Mouse (Mus musculus) forebrain, embryonic 16.5 days (tissue): ENCODE results near the gene Gm10192. TPM values are rescaled to one million over a fixed set of nuclear protein-coding genes. Genes with fewer than 3 reads are reported as not detected.
"Not testable (repeated sequence)": the region's sequence is repeated elsewhere in the genome, so short reads cannot be mapped to it uniquely, and the experiment has no call there.

Experiments
- ATAC-seq: fragments of 200-750 bp; cut with Nextera tagmentation; 2 replicates; pipeline ENCODE4 v1.8.0; 2017; ENCODE audit warnings: mild to moderate bottlenecking, moderate library complexity
- H3K27ac ChIP-seq: fragments of 300-500 bp; sonication (generic); 2 replicates; pipeline ENCODE4 v1.5.1; 2014; ENCODE audit warnings: low read length, control low read depth
- H3K27me3 ChIP-seq: fragments of 300-500 bp; sonication (generic); replicated peaks from 2 replicates; pipeline ENCODE4 v1.6.1; 2014; ENCODE audit warnings: low read length; ENCODE audit not compliant: control insufficient read depth, insufficient read depth
- H3K36me3 ChIP-seq: fragments of 300-500 bp; sonication (generic); 2 replicates; pipeline ENCODE4 v1.6.1; 2014; ENCODE audit not compliant: control insufficient read depth, insufficient read depth
- H3K4me1 ChIP-seq: fragments of 300-500 bp; sonication (generic); replicated peaks from 2 replicates; pipeline ENCODE4 v1.6.1; 2014; ENCODE audit warnings: low read length; ENCODE audit not compliant: control insufficient read depth, insufficient read depth
- H3K4me2 ChIP-seq: fragments of 300-500 bp; sonication (generic); 2 replicates; pipeline ENCODE4 v1.6.1; 2014; ENCODE audit warnings: mild to moderate bottlenecking, low read length, control low read depth
- H3K4me3 ChIP-seq: fragments of 300-500 bp; sonication (generic); replicated peaks from 2 replicates; pipeline ENCODE4 v1.5.1; 2014; ENCODE audit warnings: mild to moderate bottlenecking, low read length, control low read depth
- H3K9ac ChIP-seq: fragments of 300-500 bp; sonication (generic); replicated peaks from 2 replicates; pipeline ENCODE4 v1.6.1; 2014; ENCODE audit warnings: low read depth, low read length, control low read depth
- H3K9me3 ChIP-seq: fragments of 300-500 bp; sonication (generic); 2 replicates; pipeline ENCODE4 v1.6.1; 2016; ENCODE audit warnings: low read length; ENCODE audit not compliant: control insufficient read depth
- WGBS: fragments of 180-500 bp; shearing (Covaris S2); extraction: QIAGEN DNeasy Blood & Tissue Kit; methylation state at CpG from one replicate; pipeline ENCODE4 v1.1.7; 2014; 5-methylcytosine and 5-hydroxymethylcytosine counted together
- polyA plus RNA-seq: library from polyadenylated mRNA; unstranded; fragments of >200 nt; fragmentation: Nextera tagmentation; extraction: Ambion mirVana; gene quantifications from 2 replicates; pipeline ENCODE4 v1.2.1, GENCODE M21; 2015

The Gm10192 gene
- not detected in 2 replicates for polyA plus RNA-seq

DNA sequence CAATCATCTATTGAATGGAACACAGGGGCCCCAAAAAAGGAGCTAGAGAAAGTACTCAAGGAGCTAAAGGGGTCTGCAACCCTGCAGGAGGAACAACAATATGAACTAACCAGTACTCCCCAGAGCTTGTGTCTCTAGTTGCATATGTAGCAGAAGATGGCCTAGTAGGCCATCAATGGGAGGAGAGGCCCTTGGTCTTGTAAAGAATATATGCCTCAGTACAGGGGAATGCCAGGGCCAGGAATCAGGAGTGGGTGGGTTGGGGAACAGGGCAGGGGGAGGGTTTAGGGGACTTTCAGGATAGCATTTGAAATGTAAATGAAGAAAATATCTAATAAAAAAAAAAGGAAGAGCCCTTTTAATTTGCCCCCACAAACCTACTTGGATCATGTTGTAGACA is at the start of gene Gm10192:
Gene Gm10192 (minus strand): TSS at position 101 of the 400 bp plus-strand sequence.
- H3K36me3 ChIP-seq, H3K9ac ChIP-seq, ATAC-seq, H3K4me2 ChIP-seq, H3K4me1 ChIP-seq, H3K27me3 ChIP-seq, H3K4me3 ChIP-seq, H3K27ac ChIP-seq, H3K9me3 ChIP-seq: not testable (repeated sequence)

DNA sequence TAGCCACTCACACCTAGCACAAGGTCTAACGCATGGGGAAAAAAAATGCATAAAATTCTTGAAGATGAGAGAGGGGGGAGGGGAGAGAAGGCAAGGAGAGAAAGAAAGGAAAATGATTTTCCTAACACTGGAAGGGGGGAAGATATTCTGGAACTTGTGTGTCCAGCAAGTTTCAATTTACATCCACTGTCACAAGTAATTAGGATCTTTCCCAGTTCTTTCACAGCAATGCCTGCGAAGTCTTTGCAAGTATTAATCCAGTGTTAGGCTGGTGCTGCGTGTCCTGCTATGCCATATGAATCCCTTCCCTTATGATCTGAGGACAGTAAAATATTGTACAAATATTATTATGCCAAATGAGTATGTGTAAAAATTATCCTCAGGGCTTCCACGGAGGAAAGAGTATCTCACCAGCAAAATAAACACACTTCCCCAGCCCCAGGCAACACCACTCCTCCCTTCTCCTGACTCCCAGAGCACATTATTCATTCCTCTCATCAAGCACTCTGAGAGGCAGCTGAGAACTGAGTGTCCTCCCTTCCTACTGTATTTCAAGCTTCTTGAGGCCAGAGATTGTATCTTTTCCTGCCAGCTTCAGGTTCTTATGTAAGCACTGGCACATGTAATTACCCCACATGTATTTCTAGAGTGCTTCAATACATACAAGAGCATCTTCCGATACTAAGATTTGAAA is 47.6 kb upstream of the Gm10192 start:
- no peaks in the 10 kb centered on the region for H3K9me3 ChIP-seq

DNA sequence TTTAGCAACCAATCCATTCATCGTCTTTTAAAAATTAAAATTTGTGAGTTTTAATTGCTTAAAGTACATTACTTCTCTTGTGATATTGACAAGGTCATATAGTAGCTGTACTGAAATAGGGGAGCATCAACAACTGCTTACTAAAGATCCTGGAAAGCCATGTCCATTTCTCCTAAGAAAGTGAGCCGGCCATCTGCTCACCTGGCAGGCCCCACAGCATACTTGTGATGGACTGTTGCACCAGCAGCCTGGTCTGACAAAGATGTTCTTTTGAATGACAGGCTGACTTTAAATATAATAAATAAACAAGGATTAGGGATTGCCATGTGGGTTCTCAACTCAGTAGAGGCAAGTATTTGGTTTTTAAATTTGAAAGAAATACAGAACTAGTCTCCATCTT is 36.7 kb upstream of the Gm10192 start:
- ATAC-seq: no peak

More for the DNA sequence above, 47.6 kb upstream of the Gm10192 start:
- peaks cover 2% of the 10 kb centered on the region for H3K4me1 ChIP-seq
- ATAC-seq: no peak
- H3K9ac ChIP-seq: no peak overlapping the region
- no peaks in the 10 kb centered on the region for H3K27me3 ChIP-seq
- H3K4me2 ChIP-seq: no peak overlapping the region
- 75% methylated on average over 5 of the region's 5 CpGs for WGBS
- H3K27ac ChIP-seq: no peak overlapping the region
- H3K4me3 ChIP-seq: no peak overlapping the region
- H3K36me3 ChIP-seq: no peaks in the 10 kb centered on the region

DNA sequence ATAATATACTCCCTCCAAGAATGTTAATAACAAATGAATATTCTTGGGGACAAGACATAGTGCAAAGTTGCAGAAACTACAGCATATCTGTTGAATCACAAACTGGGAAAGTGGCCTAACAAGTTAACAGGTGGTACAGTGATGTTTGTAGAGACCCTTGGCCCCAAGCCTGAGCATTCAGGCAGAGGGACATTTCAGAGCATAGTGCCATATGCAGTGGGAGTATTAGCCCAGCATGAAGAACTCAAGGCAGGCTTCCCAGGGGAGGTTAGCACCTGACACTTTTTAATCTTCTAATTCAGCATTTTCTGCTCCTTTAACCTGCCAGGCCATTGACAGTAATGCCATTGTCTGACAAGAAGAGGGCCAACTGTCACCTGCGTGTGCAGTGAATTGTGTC is 34.9 kb upstream of the Gm10192 start:
- H3K36me3 ChIP-seq: no peaks in the 10 kb centered on the region
- H3K27me3 ChIP-seq: no peaks in the 10 kb centered on the region
- no peak overlapping the region for H3K4me2 ChIP-seq
- H3K4me3 ChIP-seq: no peak overlapping the region
- WGBS: 65% methylated on average over 1 of the region's 1 CpGs
- H3K4me1 ChIP-seq: no peaks in the 10 kb centered on the region
- H3K27ac ChIP-seq: no peak overlapping the region
- H3K9me3 ChIP-seq: no peaks in the 10 kb centered on the region
- ATAC-seq: no peak
- H3K9ac ChIP-seq: no peak overlapping the region

More for the DNA sequence above, 36.7 kb upstream of the Gm10192 start:
- H3K4me3 ChIP-seq: no peak overlapping the region
- H3K4me2 ChIP-seq: no peak overlapping the region
- no peak overlapping the region for H3K9ac ChIP-seq
- H3K36me3 ChIP-seq: no peaks in the 10 kb centered on the region
- H3K27ac ChIP-seq: no peak overlapping the region
- WGBS: 95% methylated on average over 2 of the region's 2 CpGs
- H3K27me3 ChIP-seq: no peaks in the 10 kb centered on the region
- no peaks in the 10 kb centered on the region for H3K4me1 ChIP-seq
- H3K9me3 ChIP-seq: no peaks in the 10 kb centered on the region

DNA sequence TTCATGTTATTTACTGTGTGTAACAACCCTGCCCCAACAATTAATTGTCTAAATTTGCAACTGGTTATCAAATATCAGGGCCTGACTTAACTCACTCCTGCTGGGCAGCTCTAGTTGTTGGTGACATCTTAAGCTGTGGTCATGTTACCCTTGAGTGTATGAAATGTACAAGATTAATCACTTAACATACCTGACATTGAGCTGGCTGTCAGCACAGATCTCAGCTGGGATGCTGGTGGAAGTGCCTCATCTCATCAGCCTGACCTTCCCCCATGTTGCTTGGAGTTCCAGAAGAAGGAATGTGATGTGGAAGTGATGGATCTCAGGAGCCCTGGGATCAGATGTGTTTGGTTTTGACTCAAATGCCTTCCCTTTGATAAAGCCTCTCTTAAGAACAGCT is 29.5 kb upstream of the Gm10192 start:
- no peaks in the 10 kb centered on the region for H3K27me3 ChIP-seq
- no peaks in the 10 kb centered on the region for H3K36me3 ChIP-seq
- no peak for ATAC-seq

DNA sequence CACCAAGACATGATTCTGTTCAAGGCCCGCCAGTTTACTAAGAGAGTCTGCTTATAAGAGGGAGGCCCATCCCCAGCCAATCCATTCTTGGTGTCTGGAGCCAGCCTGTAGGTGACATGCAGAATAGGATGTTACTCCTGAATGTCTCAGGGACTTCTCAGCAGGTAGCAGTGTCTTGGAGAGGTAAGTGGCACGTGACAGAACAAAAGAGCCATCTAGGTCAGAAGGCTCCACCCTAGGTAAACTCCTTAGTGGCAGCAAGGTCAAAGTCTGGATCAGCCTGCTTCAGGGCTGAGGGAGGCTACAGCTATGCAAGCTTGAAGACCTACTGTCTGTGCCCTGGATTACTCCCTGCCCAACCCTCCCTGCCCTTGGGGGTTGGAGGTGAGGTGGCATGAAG is 20.0 kb upstream of the Gm10192 start:
- not testable (repeated sequence) for H3K4me2 ChIP-seq, ATAC-seq, H3K9ac ChIP-seq, H3K9me3 ChIP-seq, H3K36me3 ChIP-seq, H3K27me3 ChIP-seq, H3K27ac ChIP-seq, H3K4me1 ChIP-seq, H3K4me3 ChIP-seq
- WGBS: 64% methylated on average over 2 of the region's 2 CpGs

More for the DNA sequence above, 29.5 kb upstream of the Gm10192 start:
- no peak overlapping the region for H3K27ac ChIP-seq
- no peaks in the 10 kb centered on the region for H3K9me3 ChIP-seq
- H3K4me1 ChIP-seq: no peaks in the 10 kb centered on the region
- no peak overlapping the region for H3K9ac ChIP-seq
- H3K4me3 ChIP-seq: no peak overlapping the region
- no peak overlapping the region for H3K4me2 ChIP-seq

DNA sequence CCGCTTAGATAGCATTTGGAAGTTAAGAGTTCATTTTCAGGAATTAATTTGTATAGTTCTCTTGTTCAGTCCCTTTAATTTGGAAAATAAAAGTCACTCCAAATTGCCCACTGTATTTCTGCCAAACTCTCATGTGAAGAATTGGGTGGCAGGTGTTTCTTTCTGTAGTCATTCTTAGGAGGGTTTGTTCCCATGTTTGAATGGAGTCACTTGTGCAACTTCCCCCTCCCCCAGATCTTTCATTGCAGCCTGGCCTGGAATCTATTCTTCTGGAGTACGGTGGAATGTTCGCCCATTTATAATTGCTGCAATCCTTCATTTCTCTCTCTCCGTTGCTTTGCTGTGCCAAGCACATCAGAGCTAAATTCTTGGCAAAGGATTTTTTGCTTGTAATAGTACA is 10.2 kb upstream of the Gm10192 start:
- H3K4me1 ChIP-seq: peaks cover 7% of the 10 kb centered on the region
- H3K36me3 ChIP-seq: no peaks in the 10 kb centered on the region
- no peaks in the 10 kb centered on the region for H3K27me3 ChIP-seq
- no peak overlapping the region for H3K27ac ChIP-seq
- 4% methylated on average over 4 of the region's 4 CpGs for WGBS
- H3K9me3 ChIP-seq: no peaks in the 10 kb centered on the region
- H3K4me3 ChIP-seq: no peak overlapping the region
- no peak overlapping the region for H3K9ac ChIP-seq
- no peak overlapping the region for H3K4me2 ChIP-seq
- ATAC-seq: peak; percentile 84; the same call in 1 of the 2 replicates

GRCm38 (mm10) chr4:97192601-97193000 is 9.6 kb upstream of the Gm10192 start:
- Histone ChIP-seq H3K9ac (no peak overlapping the region), H3K4me2 (no peak overlapping the region), H3K4me3 (no peak overlapping the region), H3K36me3 (no peaks in the 10 kb centered on the region), H3K27ac (no peak overlapping the region), H3K9me3 (no peaks in the 10 kb centered on the region), H3K27me3 (no peaks in the 10 kb centered on the region), H3K4me1 (peaks cover 7% of the 10 kb centered on the region)
- ATAC-seq: no peak
- WGBS: 57% methylated on average over 2 of the region's 2 CpGs

GRCm38 (mm10) chr4:97180396-97180795 is 2.6 kb downstream of the Gm10192 start:
- ATAC-seq: no peak
- Histone ChIP-seq H3K36me3 (no peaks in the 10 kb centered on the region), H3K27me3 (no peaks in the 10 kb centered on the region), H3K27ac (no peak overlapping the region), H3K4me3 (no peak overlapping the region), H3K4me1 (no peaks in the 10 kb centered on the region), H3K4me2 (no peak overlapping the region), H3K9ac (no peak overlapping the region), H3K9me3 (no peaks in the 10 kb centered on the region)
- WGBS: 74% methylated on average over 2 of the region's 2 CpGs
